Mouse (Mus musculus): ENCODE data around the gene Cox6b1.
A peak's percentile ranks its signal among the peaks of the same experiment; 100 is the strongest.

Cox6b1 gene

GRCm38 (mm10) chr7:30610043-30610442, 15.9 kb downstream of the Cox6b1 start:
- no peak for DNase-seq (ENCODE audit: low read depth, low spot score)

GRCm38 (mm10) chr7:30608476-30608875, 17.5 kb downstream of the Cox6b1 start:
- DNase-seq (ENCODE audit: low read depth, low spot score): no peak

- peak; percentile 42 for DNase-seq (ENCODE audit: low read depth, low spot score)
Measured at GRCm38 (mm10) chr7:30607706-30608309, 18.1 kb downstream of the Cox6b1 start.

- no peak for DNase-seq (ENCODE audit: low read depth, low spot score)
Measured at GRCm38 (mm10) chr7:30604944-30605343, 21.0 kb downstream of the Cox6b1 start.

GRCm38 (mm10) chr7:30604424-30604823, 21.5 kb downstream of the Cox6b1 start:
- DNase-seq (ENCODE audit: low read depth, low spot score): no peak

- DNase-seq (ENCODE audit: low read depth, low spot score): no peak
Measured at GRCm38 (mm10) chr7:30602583-30602982, 23.4 kb downstream of the Cox6b1 start.

GRCm38 (mm10) chr7:30600651-30601050, 25.3 kb downstream of the Cox6b1 start:
- no peak for DNase-seq (ENCODE audit: low read depth, low spot score)

GRCm38 (mm10) chr7:30599933-30600353, 26.0 kb downstream of the Cox6b1 start:
- DNase-seq (ENCODE audit: low read depth, low spot score): no peak

GRCm38 (mm10) chr7:30598786-30599185, 27.2 kb downstream of the Cox6b1 start, which contains the start of gene Zbtb32:
Zbtb32 (minus strand) TSS chr7:30598909.
- no peak for DNase-seq (ENCODE audit: low read depth, low spot score)

- DNase-seq (ENCODE audit: low read depth, low spot score): no peak
Measured at GRCm38 (mm10) chr7:30596811-30597210, 29.1 kb downstream of the Cox6b1 start.

GRCm38 (mm10) chr7:30596093-30596492, 29.9 kb downstream of the Cox6b1 start:
- DNase-seq (ENCODE audit: low read depth, low spot score): no peak

- DNase-seq (ENCODE audit: low read depth, low spot score): no peak
Measured at GRCm38 (mm10) chr7:30594510-30595024, 31.4 kb downstream of the Cox6b1 start.

- no peak for DNase-seq (ENCODE audit: low read depth, low spot score)
Measured at GRCm38 (mm10) chr7:30593579-30594509, 32.1 kb downstream of the Cox6b1 start.

- DNase-seq (ENCODE audit: low read depth, low spot score): no peak
Measured at GRCm38 (mm10) chr7:30592772-30593423, 33.1 kb downstream of the Cox6b1 start.

- no peak for DNase-seq (ENCODE audit: low read depth, low spot score)
Measured at GRCm38 (mm10) chr7:30591605-30591951, 34.4 kb downstream of the Cox6b1 start.

- no peak for DNase-seq (ENCODE audit: low read depth, low spot score)
Measured at GRCm38 (mm10) chr7:30590927-30591604, 34.9 kb downstream of the Cox6b1 start.

GRCm38 (mm10) chr7:30589435-30590301, 36.3 kb downstream of the Cox6b1 start:
- peak; percentile 81 for DNase-seq (ENCODE audit: low read depth, low spot score)

GRCm38 (mm10) chr7:30588676-30589434, 37.1 kb downstream of the Cox6b1 start, which contains the start of gene Kmt2b:
Kmt2b (minus strand) TSS chr7:30588726.
- peak; percentile 98 for DNase-seq (ENCODE audit: low read depth, low spot score)

GRCm38 (mm10) chr7:30587842-30588667, 37.9 kb downstream of the Cox6b1 start:
- DNase-seq (ENCODE audit: low read depth, low spot score): peak; percentile 35

All from 3T3-L1 (cell line).